Mouse (Mus musculus) lung, postnatal 0 days (tissue): Measurements from ENCODE around the gene Nckap5.

Experiments
- CTCF ChIP-seq: IDR thresholded peaks from 2 replicates; pipeline ENCODE4 v1.5.1; 2016; ENCODE audit warnings: antibody characterized with exemption, mild to moderate bottlenecking
- EP300 ChIP-seq: IDR thresholded peaks from 2 replicates; pipeline ENCODE4 v1.6.1; 2016; ENCODE audit warnings: antibody characterized with exemption, mild to moderate bottlenecking, control low read depth

GRCm38 (mm10) chr1:125912601-125913600 lies 917.7 kb downstream of the Nckap5 start, which contains the start of gene Lypd1:
- TF ChIP-seq CTCF = no peak
- TF ChIP-seq EP300 = no peak
